In genomic region chr4:153118824-153119646, GRCm38 (mm10) we compare ENCODE assay signal across 12 mouse cellular contexts.
"Had no signal": no experiment of that assay in that cellular context is flagged by ENCODE, and none has a peak within 500 bp of the region (broad histone marks: within the 10 kb centered on the region; RNA-seq: fewer than 3 reads in every experiment).

No protein-coding gene starts in this region.

- H3K9me3 ChIP-seq: intestine, embryonic 15.5 days; limb, embryonic 12.5 days; midbrain, embryonic 13.5 days; neural tube, embryonic 12.5 days had no signal

- H3K27me3 ChIP-seq: intestine, embryonic 15.5 days; limb, embryonic 12.5 days; neural tube, embryonic 12.5 days had no signal

- DNase-seq: layer of hippocampus, postnatal 36 days; liver; lung, adult 18-20 months; spleen, adult 18-20 months; thymus, adult 2 months; thymus, postnatal 25 days had no signal

- H3K4me2 ChIP-seq: intestine, embryonic 15.5 days; limb, embryonic 12.5 days; midbrain, embryonic 13.5 days; neural tube, embryonic 12.5 days had no signal

- ATAC-seq: intestine, embryonic 15.5 days; midbrain, embryonic 13.5 days had no signal

- H3K4me3 ChIP-seq: intestine, embryonic 15.5 days; limb, embryonic 12.5 days; midbrain, embryonic 13.5 days; myocyte; neural tube, embryonic 12.5 days had no signal

- H3K27ac ChIP-seq: intestine, embryonic 15.5 days; limb, embryonic 12.5 days; liver, embryonic 14.5 days; midbrain, embryonic 13.5 days; neural tube, embryonic 12.5 days had no signal

- H3K9ac ChIP-seq: intestine, embryonic 15.5 days; limb, embryonic 12.5 days; liver, embryonic 14.5 days; midbrain, embryonic 13.5 days; neural tube, embryonic 12.5 days had no signal

- H3K36me3 ChIP-seq: intestine, embryonic 15.5 days; limb, embryonic 12.5 days; midbrain, embryonic 13.5 days; neural tube, embryonic 12.5 days had no signal

- H3K4me1 ChIP-seq: intestine, embryonic 15.5 days; neural tube, embryonic 12.5 days had no signal
